Mouse (Mus musculus) ES-E14 (cell line): ENCODE results near the gene Sgms2.

Source experiments
- CHD2 ChIP-seq: IDR thresholded peaks from 2 replicates; pipeline ENCODE4 v1.6.1; 2014; ENCODE audit warnings: mild to moderate bottlenecking, low read depth, low read length, inconsistent platforms
- HCFC1 ChIP-seq: IDR thresholded peaks from 2 replicates; pipeline ENCODE4 v1.6.1; 2012; ENCODE audit warnings: low read length, inconsistent platforms, borderline replicate concordance; ENCODE audit not compliant: insufficient read depth
- MAFK ChIP-seq: IDR thresholded peaks from 2 replicates; pipeline ENCODE4 v1.6.1; 2014; ENCODE audit warnings: mild to moderate bottlenecking, low read depth, low read length, inconsistent platforms; ENCODE audit not compliant: insufficient read depth
- ZC3H11A ChIP-seq: IDR thresholded peaks from 2 replicates; pipeline ENCODE4 v1.6.1; 2012; ENCODE audit warnings: low read depth, mild to moderate bottlenecking, inconsistent platforms, low read length, borderline replicate concordance
- ZNF384 ChIP-seq: IDR thresholded peaks from 2 replicates; pipeline ENCODE4 v1.6.1; 2012; ENCODE audit warnings: low read depth, low read length, inconsistent platforms

DNA sequence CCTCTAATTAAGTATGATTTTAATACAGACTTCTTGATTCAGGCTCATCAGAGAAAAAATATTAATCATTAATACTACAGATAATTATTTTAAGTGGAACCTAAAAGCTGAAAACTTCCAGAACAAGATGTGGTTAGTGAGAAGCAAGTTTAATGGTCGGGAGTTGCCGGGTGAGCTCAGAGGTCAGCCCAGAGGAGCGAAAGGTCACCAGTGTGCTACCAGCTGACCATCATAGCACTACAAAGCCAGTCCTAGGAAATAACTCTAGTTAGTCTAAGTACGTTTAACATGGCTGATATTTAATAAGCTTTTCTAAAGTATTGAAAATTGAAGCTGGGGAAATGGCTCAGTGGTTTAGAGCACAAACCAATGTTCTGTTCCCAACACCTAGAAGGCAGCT lies 129.3 kb downstream of the Sgms2 start:
- TF ChIP-seq ZC3H11A (no peak), ZNF384 (no peak), MAFK (no peak), CHD2 (no peak), HCFC1 (no peak)
